Mouse (Mus musculus): ENCODE measurements around the gene Cldn4.
A peak's percentile ranks its signal among the peaks of the same experiment; 100 is the strongest.

Gene Cldn4

GRCm38 (mm10) chr5:134932903-134933276 lies 13.8 kb downstream of the Cldn4 start:
- no peak for DNase-seq (ENCODE audit: low spot score)

- peak; percentile 60 for DNase-seq (ENCODE audit: low spot score)
These were observed 14.4 kb downstream of the Cldn4 start, which contains the start of gene Mettl27 for GRCm38 (mm10) chr5:134932179-134932902. TSS of gene Mettl27 (plus strand) at chr5:134932368.

DNA sequence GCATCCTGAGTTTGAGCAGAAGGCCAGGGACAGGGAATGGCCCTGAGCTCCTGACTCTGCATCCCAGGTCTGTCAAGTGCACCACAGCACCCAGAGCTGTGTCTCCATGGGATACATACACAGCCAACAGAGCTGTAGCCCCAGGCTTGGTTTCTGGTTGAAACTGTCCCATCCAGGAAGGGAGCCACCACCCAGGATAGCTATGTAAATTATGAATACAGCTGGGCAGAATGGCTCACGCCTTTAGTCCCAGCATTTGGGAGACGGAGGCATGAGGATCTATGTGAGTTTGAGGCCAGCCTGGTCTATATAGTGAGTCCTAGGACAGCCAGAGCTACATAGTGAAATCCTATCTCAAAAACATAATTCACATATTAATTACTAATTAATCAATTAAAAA lies 16.7 kb downstream of the Cldn4 start:
- no peak for DNase-seq (ENCODE audit: low spot score)

DNA sequence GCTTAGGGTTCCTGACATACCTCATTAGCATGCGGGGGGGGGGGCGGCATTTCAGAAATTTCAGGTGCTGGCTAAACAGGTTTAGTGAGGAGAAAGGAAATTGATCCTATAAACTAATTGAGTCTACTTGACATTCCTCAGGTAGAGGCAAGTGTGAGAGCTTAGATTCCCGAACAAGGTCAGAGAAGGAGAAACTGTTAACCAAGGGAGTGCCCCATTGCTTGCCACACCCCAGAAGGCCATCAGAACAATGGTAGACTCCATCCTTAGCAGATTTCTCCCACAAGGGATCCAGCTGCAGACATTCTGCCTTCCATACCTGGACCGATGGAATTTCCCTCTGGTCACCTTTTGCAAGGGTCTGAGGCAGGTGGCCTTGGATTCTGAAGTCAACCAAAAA lies 20.0 kb downstream of the Cldn4 start:
- DNase-seq (ENCODE audit: low spot score) = no peak

GRCm38 (mm10) chr5:134923141-134923540 lies 23.6 kb downstream of the Cldn4 start:
- no peak for DNase-seq (ENCODE audit: low spot score)

GRCm38 (mm10) chr5:134921106-134921505 lies 25.6 kb downstream of the Cldn4 start:
- no peak for DNase-seq (ENCODE audit: low spot score)

DNA sequence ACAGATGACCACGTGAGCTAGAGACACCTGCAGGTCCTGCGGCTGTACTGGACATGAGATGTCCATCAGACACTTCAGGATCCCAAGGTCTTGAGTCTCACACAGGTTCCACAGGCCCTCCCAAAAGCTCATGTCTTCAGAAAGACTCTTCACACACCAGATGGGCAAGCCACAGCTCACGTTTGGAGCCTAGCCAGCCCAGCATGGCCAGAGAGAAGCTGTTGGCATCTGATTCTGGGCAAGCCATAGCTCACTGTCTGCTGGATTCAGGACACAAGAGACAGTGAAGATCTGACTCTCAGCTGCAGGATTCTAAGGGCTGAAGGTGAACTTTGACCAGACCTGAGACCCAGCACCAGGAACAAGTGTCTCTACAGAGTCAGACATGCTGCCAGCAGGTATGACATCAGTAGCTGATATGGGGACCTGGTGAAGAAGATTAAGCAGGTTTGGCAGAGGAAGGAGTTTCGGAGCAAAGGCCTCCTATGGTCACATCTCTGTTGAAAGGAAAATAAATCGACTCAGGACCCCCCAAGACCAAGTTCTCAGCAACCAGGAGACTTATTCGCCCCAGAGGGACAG lies 26.5 kb downstream of the Cldn4 start:
- DNase-seq (ENCODE audit: low spot score) = no peak

DNA sequence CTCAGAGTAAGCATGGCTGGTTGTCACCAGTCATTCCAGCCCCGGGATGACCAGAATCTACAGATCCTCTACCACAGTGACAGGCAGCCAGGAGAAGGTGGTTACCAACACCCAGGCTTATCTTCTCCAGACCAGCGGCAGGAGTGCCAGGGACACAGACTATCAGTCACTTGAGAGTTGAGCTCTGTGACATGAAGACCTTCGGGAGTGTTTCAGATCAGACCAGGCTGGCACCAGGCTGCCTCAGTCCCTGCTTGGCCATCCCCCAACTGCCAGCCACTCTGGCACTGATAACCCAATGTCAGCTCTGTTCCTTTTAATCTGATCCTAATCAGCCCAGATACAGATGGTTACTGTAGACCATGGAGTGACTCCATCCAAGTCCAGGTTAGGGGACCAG lies 27.6 kb downstream of the Cldn4 start:
- no peak for DNase-seq (ENCODE audit: low spot score)

- peak; percentile 32 for DNase-seq (ENCODE audit: low spot score)
These were observed 28.5 kb downstream of the Cldn4 start for GRCm38 (mm10) chr5:134918071-134918832.

GRCm38 (mm10) chr5:134915311-134915710 lies 31.4 kb downstream of the Cldn4 start, which contains the start of gene Cldn13:
TSS of gene Cldn13 (minus strand) at chr5:134915526.
- DNase-seq (ENCODE audit: low spot score) = no peak

GRCm38 (mm10) chr5:134914510-134914909 lies 32.2 kb downstream of the Cldn4 start:
- no peak for DNase-seq (ENCODE audit: low spot score)

GRCm38 (mm10) chr5:134913753-134914152 lies 33.0 kb downstream of the Cldn4 start:
- DNase-seq (ENCODE audit: low spot score) = no peak

DNA sequence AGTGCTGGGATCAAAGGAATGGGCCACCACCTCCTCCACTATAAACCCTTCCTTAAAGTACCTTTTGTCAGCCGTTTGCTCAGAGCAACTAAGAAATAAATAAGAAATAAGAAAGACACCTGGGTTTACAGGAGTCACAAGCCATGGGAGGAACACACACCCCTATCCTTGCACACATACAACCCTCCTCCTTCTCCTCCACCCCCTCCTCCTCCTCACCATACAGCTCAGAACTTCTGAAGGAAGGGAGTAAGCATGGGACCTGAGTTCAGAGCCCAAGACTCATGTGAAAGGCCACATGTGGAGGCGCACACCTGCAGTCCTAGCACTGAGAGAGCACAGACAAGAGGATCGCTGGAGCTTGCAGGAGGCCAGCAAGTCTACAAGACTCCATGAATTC lies 33.4 kb downstream of the Cldn4 start:
- DNase-seq (ENCODE audit: low spot score) = no peak

GRCm38 (mm10) chr5:134911901-134912300 lies 34.8 kb downstream of the Cldn4 start:
- DNase-seq (ENCODE audit: low spot score) = no peak

DNA sequence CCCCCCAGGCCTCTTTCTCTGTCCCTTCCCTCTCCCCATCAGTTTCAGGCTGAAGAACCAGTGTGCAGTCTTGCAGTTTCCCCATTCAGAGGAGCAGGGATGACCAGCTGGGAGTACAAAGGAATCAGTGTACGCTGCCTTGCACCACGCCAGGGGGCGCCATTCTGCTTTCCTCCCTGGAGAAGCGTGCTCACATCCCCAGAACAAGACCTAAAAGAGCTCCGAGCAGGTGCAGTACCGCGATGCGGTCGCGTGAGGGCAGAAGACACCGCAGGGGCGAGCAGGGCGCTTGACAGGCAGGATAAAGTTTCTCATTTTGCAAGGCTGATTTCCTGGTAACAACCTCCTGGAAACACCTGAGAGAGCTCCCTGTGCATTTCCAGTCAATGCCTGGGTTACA lies 39.6 kb downstream of the Cldn4 start:
- DNase-seq (ENCODE audit: low spot score) = peak; percentile 92

GRCm38 (mm10) chr5:134906633-134907032 lies 40.1 kb downstream of the Cldn4 start, which contains the start of gene Tmem270:
TSS of gene Tmem270 (minus strand) at chr5:134906733.
- DNase-seq (ENCODE audit: low spot score) = no peak

DNA sequence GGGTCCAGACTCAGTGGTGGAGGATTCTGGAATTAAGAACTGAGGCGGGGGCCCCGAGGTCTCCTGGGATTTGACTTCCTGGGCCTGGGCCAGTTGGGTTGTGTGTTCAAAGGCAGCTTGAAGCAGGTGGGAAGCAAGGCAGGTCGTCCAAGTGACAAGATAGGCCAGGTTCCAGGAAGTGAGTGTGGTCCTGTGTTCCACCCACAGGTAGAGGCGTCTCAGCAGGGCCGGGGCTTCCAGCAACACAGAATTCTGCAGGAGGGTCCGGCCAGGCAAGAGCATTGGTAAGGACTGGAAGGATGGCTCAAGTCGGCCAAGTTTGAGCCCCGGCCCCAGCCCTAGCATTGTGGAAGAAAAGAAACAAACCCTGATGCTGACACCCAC lies 45.1 kb downstream of the Cldn4 start:
- no peak for DNase-seq (ENCODE audit: low spot score)

DNA sequence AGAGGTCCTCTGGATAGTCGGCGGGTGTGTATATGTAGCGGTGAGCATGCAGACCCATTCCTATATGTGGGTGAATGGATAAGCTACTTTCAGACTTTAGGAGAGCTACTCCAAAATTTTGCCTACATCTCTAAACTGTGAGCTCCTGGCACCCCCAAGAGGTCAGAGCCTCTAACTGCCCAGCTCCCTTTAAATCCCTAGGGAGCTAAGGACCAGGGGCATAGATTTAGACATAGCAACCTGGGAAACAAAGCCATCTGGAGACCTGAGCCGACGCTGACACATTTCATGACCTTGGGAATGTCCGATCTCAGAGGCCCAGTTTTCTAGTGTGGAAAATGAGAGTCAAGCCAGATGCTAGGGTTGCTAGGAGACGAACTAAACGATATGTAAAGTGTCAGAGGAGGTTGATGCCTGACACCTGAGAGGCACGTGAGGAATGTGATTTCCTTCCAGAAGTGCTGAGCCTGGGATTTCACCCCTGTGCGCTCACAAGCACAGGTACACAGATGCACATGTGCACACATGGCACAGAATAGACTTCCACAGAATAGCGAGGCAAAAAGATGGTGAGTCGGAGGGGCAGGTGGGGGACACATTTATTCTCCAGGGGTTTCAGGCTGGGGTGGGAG lies 45.6 kb downstream of the Cldn4 start:
- DNase-seq (ENCODE audit: low spot score) = no peak

- no peak for DNase-seq (ENCODE audit: low spot score)
These were observed 49.1 kb downstream of the Cldn4 start for GRCm38 (mm10) chr5:134897596-134897995.

GRCm38 (mm10) chr5:134896965-134897364 lies 49.8 kb downstream of the Cldn4 start:
- no peak for DNase-seq (ENCODE audit: low spot score)

DNA sequence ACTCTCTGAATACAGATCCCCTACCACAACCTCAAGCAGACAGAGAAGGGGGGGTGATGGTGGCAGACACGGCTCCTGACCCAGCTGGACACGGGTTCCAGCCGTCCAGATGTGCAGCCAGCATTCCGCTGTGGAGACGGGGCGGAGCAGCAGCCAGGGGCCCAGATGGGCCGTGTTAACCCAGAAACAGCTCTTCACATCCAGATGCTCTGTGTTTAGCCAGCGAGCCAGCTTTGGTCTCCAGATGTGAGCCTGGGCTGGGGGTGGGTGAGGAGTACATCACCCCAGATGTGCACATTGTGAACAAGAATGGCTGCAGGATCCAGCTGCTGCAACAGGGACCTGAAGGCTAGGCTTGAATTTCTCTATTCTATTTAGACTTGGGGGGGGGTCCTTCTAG lies 51.4 kb downstream of the Cldn4 start:
- DNase-seq (ENCODE audit: low spot score) = no peak

All from ovary, postnatal 10 days (tissue).